Mouse (Mus musculus) heart, postnatal 10 days (tissue): Measurements from ENCODE around the gene Polr2h. TPM values are rescaled to one million over a fixed set of nuclear protein-coding genes. Genes with fewer than 3 reads are reported as not detected.

Source experiments
- DNase-seq, 2 experiments: peaks; one replicate each; pipeline ENCODE4 v3.0.0; 2021
- intact Hi-C: fragments of 180-260 bp; cut with DNase I; formaldehyde crosslinking; loops from one replicate; pipeline ENCODE4 v1.15.1; 2025
- total RNA-seq, 2 experiments: library from RNA; stranded (reverse); gene quantifications; 2 replicates each; pipeline ENCODE4 v1.2.3; 2021

Gene Polr2h
- total RNA-seq, 2 experiments from 2014 or later = 12.5 to 13.2 TPM

DNA sequence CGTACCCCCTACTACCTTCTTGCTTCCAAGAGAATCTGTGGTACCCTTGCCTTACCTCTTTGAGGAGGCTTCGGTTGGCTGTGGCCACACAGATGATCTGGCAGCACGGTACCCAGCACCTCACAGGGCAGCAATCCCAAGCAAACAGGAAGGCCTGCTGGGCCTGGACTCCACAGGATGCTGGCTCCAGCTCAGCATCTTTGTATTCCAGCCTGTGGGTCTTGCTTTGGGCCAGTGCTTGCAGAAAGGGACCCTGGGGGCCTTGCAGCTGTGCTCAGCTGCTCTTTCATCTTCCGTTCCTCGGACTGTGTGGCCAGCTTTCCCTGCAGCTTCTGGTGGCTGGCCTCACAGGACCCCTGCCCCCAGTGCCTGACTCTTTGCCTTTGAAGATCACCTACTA lies 17.4 kb upstream of the Polr2h start:
- intact Hi-C loops = no loop called here
- DNase-seq = peak; percentile 48 to 50

DNA sequence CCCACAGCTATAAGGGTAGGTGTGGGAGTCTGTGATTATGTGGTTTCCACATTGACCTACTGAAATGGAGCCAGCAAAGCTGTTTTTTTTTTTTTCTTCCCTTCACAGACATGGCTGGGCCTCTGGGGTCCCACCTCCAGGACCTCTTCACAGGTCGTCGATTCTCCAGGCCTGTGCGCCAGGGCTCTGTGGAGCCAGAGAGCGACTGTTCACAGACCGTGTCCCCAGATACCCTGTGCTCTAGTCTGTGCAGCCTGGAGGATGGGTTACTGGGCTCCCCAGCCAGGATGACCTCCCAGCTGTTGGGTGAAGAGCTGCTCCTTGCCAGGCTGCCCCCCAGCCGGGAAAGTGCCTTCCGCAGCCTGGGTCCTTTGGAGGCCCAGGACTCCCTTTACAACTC lies 16.1 kb upstream of the Polr2h start:
- no peak for DNase-seq
- intact Hi-C loops = no loop called here

DNA sequence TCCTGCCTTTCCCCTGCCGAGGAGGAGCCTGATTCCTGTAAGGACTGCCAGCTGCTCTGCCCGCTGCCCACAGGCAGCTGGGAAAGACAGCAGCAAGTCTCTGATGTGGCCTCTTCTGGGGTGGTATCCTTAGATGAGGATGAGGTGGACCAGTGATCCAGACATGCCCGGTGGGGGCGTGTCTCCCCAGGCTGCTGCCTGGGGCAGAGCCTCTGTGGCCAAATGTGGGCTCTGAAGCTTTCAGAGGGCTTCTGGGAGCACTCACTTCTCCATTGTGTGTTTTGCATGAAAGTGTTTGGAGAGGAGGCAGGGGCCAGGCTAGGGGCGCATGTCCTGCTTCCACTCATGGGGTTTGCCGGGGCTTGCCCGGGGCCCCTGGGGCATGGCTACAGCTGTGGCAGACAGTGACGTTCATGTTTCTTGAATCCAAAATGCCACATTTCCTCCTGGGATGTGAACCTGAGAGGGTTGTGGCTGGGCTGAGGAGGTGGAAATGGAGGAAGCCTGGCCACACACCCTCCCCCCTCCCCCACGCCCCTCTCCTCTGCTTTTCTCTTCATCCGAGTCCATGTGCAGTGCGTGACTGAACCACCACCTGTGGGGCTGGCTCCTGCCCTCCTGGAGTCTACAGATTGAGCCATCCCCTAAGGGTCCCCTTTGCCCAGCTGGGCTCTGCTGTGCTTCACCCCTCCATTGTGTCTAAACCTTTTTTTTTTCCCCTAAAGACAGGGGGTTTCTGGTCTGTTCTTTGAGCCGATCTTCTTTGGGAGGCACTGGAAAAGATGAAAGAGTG lies 15.5 kb upstream of the Polr2h start:
- intact Hi-C loops = no loop called here
- DNase-seq = no peak

DNA sequence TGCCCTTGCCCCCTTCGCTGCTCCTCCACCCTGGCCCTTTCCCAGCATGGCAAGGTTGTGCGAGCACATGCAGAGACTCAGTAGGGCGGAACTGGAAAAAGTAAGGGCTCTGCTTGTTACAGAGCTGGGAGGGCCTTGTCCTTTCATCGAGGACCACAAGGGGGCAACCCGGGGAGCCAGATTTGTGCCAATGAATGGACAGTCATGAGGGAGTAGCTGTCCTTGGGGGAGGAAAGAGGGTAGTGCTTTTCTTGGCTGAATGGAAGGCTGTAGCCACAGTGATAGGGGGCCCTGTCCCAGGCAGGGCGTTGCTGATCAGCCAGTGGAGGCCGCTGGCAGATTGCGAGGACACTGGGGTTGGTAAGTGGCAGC lies 15.0 kb upstream of the Polr2h start:
- intact Hi-C loops = no loop called here
- peak; percentile 84 to 87 for DNase-seq

DNA sequence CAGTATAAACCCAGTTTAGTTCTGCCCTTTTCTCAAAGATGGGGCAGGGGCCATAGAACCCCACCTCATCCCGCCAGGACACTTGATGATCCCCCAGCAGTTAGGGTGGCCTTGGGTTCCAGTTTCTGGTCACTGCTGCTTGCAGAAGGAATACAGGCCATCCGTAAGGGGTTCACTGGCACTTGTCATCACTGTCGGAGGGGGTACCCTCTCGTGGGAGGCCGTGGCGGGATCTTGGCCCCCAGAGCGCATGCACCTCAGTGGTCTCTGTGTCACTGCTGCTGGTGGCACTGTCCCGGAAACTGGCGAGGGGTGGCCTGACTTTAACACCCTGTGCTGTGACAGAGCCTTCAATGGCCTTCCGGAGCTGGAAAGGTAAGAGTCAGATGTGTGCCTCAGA lies 14.4 kb upstream of the Polr2h start:
- intact Hi-C loops = no loop called here
- no peak for DNase-seq

DNA sequence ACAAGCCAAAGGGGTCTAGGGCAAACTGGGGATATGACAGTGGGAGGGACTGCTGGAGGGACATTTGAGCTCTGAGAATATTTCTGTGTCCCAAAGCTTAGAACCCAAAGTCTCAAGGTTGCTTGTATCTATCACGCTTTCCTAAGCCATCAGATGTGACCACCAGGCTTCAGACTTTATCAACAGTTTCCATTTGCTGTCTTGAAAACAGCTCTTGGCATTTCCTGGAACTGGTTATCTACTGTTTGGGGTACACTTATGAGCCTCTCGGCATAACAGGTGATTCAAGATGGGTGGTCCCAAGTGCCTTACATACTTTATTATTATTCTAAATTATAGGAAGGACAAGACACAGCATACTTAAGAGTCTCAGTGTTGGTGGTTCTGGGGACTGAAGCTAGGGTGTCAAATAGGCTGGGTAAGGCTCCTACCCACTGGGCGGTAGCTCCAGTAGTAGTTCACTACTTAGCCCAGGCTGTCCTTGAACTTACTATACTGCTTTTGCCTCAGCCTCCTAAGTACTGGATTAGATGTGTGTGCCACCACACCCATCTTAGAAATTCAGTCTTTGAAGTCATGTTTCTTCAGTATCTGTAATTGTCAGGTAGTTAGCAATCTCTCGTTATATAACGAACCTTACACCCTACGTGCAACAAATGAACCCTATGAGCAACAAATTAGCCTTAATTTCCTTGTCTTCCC lies 13.6 kb upstream of the Polr2h start:
- intact Hi-C loops = no loop called here
- no peak for DNase-seq

DNA sequence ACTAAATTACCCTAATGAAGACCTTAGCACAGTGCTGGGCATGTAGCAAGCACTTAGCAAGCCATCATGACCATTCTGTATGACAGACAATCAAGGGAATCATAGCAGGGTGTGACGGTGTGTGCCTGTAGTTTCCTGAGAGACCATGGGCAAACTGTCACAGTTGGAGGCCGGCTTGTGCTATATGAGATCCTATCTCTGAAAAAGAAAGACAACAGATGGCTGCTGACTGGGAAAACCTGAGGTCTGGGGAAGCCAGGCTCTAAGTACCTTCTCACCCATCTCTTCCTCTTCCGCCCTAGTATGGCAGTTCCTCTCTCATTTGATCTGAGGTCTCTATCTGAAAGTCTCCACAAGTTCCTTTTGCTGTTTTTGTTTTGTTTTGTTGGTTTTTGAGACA lies 11.7 kb upstream of the Polr2h start:
- intact Hi-C loops = no loop called here

DNA sequence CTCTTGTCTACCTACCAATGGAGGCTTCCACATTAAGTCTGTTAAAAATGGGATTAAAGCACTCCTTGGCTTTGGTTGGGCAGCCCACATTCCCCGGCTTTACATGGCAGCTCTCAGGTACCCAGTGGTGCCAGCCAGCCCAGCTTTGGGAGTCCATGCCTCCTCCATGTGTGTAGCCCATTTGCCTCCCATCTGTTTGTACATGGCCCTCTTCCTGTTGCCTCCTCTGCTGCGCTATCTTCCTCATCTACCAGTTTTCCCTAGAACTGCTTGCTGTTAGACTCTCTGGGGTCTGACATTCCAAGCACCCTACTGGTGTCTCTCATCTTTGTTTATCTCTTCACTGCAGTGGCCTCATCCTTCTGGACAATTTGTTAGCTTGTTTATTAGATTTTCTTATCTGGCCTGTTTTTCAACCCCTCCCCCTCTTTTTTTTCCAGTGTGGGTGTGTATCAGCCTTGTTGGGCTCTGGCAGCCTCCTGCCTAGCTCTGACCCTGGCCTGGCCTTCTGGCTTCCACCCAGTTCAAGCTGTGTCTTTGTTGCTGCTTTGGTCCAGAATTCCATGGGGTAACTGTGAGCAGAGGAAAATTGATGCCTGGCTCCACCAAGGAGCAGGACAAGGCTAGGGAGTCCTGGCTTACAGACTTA lies 10.9 kb upstream of the Polr2h start:
- no peak for DNase-seq
- intact Hi-C loops = no loop called here

More for the DNA sequence above, 11.7 kb upstream of the Polr2h start:
- no peak for DNase-seq

DNA sequence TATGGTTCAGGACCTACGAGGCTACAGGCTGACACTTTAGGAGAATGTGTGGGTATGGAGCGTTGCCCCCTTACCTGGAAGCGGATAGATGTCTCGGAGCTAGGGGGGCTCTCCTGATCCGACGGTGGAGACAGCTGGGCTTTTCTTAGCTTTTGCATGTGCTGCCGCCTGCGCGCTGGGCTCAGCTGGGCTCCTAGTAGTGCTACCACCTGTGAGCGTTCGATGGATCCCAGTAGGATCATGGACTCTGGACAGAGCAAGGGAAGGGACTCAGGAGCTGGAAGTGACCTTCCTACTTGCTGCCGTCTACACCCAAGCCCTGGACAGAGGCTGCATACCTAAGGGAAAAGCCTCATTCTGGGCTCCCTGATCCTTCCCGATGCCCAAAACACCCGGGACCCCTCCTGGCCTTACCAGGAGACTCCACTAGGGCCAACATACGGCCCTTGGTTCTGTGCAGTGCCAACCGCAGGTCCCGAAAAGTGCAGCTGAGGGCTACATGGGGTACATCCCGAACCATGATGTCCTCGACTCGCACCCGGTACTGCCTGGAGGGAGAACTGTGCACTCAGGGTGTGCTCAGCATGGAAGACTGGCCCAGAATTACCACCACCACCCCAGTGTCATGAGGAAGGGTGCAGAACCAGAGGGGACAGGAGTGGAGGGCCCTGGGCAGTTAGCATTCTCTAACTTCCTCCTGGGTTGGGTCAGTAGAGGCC lies 9.1 kb upstream of the Polr2h start:
- no peak for DNase-seq
- intact Hi-C loops = no loop called here

DNA sequence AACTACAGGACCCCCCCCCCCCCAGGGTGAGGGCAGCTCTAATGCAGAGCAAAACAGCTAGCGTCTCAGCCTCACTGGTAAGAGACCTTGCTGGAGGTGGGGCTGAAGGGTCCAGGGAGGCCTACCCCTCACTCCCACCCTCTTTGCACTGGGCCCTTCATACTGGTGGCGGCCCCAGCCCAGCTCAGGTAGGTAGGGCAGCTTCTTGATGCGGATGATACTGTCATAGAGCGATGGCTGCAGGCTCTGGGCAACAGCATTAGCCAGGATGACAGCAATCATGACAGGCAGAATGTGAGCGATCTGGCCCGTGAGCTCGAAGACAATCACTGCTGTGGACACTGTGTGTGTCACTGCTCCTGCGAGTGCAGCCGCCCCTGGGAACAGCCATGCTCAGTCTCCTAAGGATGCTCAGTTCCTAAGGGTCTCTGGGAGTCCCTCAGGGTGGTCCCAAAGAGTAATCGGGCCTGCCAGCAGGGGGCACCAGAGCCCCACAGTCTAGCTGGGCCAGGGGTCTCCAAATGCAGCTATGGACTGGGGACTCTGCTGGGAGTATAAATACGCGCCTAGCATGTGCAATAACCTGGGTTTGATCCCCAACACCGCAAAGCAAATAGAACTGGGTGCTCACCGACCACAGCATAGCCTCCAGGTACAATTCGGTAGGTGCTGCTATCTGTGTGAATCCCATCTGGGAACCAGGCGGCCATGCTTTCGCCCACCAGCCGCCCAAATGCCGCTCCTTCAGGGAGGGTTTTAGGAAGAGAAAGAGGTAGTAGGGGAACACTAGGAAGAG lies 8.3 kb upstream of the Polr2h start:
- no peak for DNase-seq
- intact Hi-C loops = no loop called here

DNA sequence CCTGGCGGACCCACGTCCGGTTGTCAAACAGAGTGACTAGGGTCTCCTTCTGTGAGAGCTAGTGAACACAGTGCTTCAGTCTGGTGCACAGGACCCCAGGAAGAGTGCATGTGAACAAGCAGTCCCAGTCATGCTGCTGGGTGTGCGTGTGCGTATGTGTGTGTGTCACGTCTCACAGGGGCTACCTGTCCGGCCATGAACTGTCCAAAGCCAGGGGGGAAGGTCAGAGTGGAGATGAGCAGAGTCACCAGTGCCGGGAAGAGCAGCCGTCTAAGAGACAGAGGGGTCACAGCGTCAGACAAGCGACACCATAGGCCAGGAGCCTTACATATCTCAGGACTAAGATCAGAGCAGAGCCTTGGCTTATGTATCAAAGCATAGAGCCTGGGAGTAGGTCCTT lies 7.1 kb upstream of the Polr2h start:
- intact Hi-C loops = loop anchor here (10.0 kb wide), 1 partner anchor 674 kb away; no protein-coding TSS in a partner anchor
- no peak for DNase-seq

DNA sequence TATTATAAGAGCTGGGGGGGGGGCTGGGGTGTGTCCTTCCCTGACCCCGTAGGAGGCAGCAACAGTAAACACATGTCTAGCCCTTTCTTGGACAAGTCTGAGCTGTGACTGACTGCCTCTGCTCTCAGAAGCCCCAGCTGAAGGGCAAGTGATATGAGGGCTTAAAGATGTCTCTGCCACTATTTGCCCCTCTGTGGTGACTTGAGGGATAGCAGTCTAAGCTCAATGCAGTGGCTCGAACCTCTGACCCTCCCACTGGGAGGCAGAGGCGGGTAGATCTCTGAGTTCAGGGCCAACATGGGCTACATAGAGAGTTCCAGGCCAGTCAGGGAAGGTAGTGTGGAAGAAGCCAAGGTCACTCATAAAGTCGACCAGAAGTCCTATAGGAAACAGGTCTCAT lies 6.7 kb upstream of the Polr2h start:
- intact Hi-C loops = loop anchor here (10.0 kb wide), 1 partner anchor 674 kb away; no protein-coding TSS in a partner anchor
- no peak for DNase-seq

DNA sequence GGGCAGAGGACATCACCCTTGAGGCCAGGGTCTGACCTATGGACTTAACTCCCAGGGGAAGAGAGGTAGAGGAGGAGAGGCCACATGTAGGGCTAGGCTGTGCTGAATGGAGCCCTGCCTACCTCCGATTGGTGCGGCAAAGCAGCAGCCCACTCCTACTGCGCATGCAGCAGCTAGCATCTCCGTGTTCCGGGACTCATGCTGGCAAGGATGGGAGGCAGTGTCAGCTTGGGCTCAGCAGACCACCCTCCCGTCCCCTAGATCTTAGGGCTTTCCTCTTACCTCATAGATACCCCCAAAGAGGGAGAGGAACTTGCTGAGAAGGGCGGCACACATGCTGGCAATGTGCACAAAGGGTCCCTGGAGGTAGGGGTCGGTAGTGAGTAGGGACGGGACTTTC lies 5.3 kb upstream of the Polr2h start:
- DNase-seq = no peak
- intact Hi-C loops = loop anchor here (10.0 kb wide), 1 partner anchor 673 kb away; no protein-coding TSS in a partner anchor

DNA sequence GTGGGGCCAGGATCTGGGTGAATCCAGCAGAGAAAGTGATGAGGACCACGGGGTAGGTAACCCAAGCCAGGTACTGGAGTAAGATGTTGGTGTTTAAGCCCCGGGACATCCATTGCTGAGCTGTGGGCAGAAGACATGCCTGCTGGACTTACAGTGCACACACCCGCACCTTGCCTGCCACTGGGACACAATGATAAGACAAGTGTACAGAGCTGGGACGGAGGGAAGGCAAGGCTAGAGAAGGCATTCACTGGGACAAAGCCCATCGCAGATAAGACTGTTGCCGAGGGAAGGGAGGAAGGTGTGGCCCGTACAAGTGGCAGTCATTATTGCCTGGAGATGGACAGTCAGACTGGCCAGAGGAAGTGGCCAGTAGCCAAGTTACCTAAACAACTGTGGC lies 4.6 kb upstream of the Polr2h start:
- intact Hi-C loops = loop anchor here (10.0 kb wide), 1 partner anchor 672 kb away; no protein-coding TSS in a partner anchor
- DNase-seq = no peak

DNA sequence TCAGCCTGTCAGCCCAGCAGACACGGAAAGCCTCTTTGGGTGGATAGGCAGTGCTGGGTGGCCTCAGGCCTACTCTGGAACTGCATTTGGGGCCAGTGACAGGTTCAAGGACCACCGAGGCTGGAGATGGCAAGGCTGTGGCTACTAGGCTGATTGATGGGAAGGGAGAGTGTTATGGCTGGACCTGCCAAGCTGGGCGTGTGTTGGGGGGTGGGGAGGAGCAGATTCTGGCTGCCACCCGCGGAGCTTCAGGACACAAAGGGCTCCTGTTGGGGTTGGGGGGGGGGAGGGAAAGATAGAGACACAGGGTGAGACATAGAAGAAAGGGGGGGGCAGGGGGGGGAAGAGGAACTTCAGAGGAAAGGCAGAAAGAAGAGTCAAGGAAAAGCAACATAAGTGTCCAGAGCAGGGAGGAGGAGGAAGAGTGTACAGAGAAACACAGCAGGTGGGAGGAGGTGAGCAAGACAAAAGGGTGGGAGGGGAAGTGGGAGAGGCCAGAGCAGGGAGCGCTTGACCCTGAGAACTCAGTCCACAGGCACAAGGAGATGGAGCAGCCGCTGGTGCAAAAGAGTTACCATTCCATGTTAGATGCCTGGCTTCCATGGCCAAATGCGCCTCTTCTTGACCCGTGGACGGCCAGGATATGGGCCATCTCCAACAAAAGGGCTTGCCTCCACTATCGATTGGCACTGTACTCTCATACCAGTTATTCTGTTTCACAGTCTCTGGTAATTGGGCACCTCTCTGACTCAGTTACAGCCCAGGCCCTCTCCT lies 3.0 kb upstream of the Polr2h start:
- DNase-seq = no peak
- intact Hi-C loops = loop anchor here (10.0 kb wide), 1 partner anchor 670 kb away; no protein-coding TSS in a partner anchor

DNA sequence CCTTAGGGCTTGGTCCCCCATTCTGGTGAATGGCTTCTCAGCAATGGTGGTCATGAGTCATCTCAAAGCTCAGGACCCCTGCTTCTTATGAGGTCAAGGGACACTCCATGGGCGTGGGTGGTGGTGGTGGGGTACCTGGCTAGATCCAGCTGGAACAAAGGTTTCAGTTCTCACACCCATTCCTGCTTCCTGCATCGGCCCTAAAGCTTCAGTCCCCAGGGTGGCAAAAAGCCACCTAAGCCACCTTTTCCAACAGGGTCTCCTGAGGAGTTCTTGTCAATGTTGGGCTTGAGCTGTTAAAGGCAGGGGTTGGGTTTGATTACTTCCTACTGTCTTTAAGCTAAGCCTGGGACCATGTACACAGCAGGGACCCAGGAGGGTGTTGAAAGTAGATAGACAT lies 2.3 kb upstream of the Polr2h start:
- DNase-seq = no peak
- intact Hi-C loops = loop anchor here (10.0 kb wide), 1 partner anchor 670 kb away; no protein-coding TSS in a partner anchor

DNA sequence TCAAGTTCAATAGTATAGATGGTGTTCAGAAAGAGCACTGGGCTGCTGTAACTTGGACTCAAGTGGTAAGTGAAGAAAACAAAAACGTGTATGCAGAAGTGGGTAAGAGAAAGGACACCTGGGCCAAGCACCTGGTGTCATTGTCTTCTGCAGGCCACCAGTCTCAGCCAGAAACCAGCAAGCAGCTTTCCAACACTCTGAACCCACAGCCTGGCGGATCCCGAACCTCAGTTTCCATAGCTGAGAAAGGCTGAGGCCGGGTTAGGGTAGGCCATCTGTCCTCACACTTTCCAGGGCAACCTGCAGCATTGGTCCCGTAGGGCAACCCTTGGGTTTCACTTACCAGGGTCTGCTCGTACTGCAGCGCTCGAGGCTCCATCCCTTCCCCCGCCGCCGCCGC lies 1.9 kb upstream of the Polr2h start:
- intact Hi-C loops = loop anchor here (10.0 kb wide), 1 partner anchor 669 kb away; no protein-coding TSS in a partner anchor

DNA sequence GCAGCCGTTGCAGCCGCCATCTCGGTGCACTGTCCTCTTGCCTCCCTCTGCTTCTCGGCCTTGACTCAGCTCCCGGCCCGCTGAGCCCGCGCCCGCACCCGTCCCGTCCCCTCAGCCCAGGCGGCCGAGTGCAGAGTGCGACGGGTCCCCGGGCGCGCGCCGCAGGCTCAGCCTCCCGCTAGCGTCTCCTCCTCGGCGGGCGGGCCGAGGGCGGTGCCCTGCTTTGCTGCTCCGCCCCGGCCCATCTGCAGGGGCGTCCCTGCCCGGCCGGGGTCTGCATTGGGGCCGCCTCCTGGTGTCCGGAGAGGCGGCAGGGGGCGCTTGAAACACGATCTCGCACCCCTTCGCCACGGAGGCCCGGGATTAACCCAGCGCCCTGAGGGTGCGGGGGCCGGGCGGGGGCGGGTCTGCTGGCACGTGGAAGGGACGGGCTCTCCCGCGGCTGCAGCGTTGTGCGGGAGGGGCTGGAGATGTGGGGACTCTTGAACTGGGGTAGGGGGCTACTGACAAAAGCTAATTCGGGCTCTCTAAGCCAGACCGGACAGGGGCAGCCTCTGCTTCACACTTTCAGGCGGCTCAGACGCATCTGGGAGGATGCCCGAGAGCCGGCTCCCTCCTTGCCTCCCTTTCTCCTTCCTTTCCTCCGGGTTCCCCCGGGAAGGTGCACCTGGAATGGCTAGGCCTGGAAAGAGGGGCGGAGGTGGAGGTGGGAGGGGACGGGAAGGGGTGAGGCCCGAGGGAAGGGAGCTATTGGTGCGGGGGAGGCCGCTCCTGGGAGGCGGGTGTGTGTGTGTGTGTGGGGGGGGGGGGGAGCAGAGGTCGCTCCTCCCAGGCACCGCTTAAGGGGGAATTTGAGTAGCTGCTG lies 1.3 kb upstream of the Polr2h start:
- peak; percentile 80 to 82 for DNase-seq
- intact Hi-C loops = loop anchor here (10.0 kb wide), 1 partner anchor 669 kb away; no protein-coding TSS in a partner anchor

More for the DNA sequence above, 1.9 kb upstream of the Polr2h start:
- DNase-seq = no peak
